Mouse (Mus musculus) heart, adult 9 months (tissue): Measurements from ENCODE around the gene Pde7b.
A peak's percentile ranks its signal among the peaks of the same experiment; 100 is the strongest.

Experiments used
- DNase-seq, 2 experiments: peaks; one replicate each; pipeline ENCODE4 v3.0.0; 2022; ENCODE audit warnings: low spot score in 2 of 2

The Pde7b gene

DNA sequence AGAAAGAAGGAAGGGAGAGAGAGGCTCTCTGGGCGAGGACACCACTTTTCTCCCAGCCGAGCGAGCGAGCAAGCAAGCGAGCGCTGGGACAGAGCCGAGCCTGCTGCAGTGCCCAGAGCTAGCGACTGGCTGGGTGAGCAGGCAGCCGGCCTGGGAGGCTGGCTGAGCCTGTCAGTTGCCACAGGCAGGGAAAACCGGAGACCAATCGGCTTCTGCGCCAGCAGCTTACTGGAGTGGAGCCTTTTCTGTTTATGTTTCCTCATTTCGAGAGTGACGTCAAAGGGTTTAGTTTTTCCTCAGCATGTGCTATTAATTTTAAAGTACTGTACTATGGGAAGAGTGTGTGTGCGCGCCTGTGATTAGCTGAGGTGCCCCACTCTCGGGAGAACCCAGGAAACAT is at the start of gene Pde7b:
Gene Pde7b, minus strand, starts transcription at position 173 of the 400 bp plus-strand sequence.
- DNase-seq: peak; percentile 72 to 77

DNA sequence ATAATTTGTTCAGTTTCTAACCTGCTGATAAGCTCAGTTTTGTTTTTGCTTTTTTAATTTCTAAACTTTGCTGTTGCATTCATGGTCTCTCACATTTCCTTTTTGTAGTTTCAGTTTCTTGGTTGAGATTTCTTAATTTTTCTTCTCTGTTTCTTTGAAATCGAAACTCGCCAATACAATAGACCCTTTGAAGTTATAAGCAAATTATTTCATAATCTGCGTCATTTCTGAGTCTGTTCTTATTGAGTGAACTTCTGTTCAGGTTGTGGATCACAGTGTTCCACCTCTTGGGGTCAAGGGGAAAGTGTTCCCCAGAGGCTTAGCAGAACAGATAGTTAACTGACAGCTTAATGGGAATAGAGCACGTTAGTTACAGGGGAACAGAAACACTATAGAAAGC is 47.2 kb upstream of the Pde7b start:
- DNase-seq: no peak

DNA sequence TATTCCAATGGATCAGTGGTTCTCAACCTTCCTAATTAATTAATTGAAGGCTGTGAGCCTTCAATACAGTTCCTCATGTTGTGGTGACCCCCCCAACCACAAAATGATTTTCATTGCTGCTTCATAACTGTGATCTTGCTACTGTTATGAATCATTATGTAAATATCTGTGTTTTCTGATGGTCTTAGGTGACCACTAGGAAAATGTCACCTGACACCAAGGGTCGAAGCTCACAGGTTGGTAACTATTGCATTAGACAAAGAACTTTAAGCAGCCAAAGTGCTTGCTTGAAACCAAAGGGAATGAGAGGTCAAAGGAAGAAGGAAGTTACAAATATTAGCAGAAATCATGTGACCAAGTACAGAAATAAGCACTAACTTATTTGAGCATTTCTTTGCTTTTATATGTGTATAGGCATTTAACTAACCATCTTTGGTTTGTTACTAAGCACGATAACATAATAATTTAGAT is 45.6 kb upstream of the Pde7b start:
- no peak for DNase-seq

DNA sequence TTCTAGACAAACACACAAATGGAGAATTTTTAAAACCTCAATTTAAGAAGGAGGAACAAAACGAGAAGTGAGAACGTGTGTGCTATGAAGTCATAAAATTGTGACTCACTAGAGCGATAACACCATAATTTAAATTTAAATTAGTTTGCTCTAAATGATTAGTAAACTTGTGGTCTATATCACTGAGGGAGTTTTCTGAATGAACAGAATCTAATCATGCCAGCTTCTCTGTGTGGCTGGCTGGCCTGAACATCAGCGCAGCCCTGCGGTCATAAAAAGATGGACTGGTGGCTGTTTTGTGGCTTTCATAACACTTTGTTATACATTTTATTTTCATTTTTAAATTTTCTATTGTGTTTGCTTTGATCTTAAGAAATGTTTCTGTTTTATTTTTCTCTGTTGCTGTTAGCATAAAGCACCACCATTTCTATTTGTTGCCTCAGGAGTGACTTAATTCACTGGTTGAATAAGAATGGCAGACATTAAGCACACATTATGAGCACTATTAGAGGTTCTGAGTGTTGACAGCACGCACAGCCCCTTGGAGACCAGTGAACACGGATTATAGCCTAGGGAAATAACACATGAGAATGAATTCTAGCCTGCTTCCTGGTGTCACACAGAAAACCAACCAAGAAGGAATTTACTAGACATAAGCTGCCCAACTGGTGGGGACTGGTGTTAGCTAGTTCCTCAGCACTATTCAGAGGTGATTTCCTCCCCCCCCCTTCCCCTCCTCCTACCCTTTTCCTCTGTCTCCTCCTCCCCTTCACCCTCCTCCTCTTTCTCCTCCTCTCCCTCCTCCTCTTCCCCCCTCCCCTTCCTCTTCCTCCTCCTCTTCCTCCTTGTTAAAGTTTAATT is 44.9 kb upstream of the Pde7b start:
- DNase-seq: no peak

DNA sequence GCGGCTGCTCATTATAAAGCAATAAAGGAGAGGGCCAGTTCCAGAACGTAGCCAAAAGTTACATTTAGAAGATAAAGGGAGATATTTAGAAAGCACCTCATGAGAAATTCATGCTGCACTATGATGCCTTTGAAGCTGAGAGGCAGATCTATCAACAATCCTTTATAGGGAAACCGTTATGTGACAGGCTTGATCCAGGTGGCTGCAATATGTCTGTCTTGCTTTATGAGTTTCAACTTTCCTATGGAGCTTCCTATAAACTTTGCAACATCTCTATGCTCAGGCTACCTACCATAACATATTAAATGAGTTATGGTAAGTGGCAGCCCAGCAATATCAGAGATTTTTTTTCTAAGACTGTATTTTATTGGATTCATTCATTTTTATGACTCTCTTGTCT is 39.5 kb upstream of the Pde7b start:
- no peak for DNase-seq

DNA sequence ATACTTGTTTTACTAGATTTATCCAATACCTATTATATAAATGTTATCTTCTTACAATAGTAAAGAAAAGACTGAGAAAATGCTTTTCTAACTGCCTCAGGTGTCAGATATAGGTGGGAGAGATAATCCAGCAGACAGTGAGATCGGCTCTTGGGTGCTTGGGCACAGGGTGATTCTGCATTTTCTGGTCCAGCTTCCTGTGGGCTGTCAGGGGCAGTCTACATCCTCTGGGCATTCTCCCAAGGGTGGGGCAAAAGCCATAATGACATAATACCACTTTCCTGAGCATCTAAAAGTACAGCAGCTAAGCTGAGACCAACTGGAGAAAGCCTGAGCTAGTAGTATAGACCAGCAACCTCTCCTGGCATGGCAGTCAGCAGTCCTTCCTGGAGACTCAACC is 34.1 kb upstream of the Pde7b start:
- no peak for DNase-seq

DNA sequence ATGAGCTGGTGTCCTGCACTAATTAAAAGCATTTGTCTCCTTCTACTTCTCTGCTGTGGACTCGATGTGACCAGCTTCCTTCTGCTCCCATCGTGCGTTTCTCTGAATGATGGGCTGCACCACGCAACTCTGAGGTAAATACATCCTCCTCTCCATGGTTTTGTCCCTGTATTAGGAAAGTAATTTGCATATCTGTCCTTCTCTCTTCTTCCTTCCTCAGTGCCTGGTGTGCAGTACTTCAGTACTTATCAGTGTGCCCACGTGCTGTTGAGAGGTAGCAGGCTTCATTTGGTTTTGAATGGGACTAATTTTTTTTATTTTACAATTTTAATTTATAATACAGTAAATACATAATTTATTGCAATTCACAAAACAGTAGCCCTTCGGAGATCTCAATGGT is 33.4 kb upstream of the Pde7b start:
- no peak for DNase-seq

DNA sequence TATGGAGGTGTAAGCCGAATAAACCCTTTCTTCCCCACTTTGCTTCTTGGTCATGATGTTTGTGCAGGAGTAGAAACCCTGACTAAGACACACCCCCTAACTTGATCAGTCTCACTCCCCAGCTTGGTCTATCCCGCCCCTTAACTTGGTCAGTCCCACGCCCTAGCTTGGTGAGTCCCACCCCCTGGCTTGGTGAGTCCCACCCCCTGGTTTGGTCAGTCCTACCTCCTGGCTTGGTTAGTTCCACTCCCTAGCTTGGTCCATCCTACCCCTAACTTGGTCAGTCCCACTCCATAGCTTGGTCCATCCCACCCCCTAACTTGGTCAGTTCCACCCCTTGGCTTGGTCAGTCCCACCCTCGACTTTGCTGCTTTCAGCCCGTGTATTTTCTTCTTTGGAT is 31.3 kb upstream of the Pde7b start:
- no peak for DNase-seq

DNA sequence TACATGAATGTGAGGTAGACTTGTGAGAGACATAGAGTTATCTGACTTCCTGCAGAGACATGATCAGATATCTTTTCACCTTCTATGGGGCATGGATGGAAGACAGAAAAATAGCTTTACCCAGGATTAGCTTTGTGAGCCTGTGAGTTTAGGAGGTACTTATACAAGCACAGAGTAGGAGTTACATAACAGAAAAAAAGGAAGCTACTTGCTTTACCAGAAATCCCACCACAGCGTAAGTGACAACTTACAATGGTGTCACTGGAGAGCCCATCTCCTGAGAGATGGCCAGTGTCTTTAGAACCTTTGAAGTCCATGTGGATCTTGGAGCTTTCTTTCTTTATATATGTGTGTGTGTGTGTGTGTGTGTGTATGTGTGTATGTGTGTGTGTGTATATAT is 28.0 kb upstream of the Pde7b start:
- no peak for DNase-seq

DNA sequence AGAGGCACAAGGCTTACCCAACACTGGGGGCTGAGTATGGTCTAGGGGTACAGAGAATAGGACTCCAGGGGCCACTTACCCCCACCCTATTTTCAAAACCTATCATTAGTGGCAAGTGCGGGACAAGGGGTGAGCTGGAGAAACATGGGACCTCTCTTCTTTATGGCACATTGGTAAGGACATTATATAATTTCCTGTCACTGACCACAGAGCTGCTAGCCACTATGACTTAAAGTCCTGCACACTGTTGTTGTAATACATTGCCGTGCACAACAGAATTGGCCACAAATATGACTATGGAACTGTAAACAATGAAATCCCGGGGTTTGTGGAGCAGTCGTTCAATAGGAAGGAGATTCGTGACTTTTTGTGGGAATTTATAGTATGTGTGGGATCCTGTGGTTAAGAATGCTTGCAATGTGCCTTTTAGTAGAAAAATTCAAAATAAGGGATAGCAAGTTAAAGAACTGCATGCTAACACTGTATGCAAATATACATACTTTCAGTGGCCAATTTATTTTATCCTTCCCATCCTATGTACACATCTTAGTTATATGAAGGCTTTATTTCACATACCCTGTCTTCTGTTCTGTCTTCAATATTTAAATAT is 25.9 kb upstream of the Pde7b start:
- no peak for DNase-seq

DNA sequence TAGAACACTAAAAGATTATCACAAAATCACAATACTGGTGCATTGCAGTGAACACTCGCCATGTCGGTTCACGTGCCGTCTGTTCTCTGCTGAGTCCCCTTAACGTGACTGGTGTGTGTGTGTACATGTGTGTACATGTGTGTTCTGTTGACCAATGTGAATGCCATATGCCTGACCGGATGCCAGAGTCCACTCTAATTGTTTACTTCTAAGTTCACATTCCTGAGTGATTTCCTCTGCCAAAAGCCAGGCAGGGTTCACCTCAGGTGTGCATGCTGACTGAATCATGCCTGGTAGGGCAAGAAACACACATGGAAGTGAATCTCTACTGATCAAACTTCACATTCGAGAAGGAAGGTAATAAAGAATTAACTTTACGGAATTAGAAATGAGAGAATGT is 24.1 kb upstream of the Pde7b start:
- no peak for DNase-seq

DNA sequence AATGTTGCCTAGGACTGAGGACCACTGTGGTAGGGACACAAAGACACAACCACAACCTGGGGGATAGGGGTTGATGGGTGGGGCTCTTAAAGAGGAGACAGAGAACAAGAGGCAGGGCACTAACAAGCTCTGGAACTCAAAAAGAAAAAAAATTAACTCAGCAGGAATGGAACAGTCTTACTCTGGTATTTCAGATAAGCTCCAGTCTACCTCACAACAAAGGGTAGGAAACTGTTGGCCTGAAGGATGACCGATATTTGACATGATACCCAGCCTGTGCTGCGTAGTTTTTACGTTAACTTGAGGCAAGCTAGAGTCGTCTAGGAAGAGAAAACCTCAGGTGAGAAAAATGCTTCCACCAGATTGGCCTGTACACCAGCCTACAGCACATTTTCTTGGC is 22.4 kb upstream of the Pde7b start:
- DNase-seq: no peak

DNA sequence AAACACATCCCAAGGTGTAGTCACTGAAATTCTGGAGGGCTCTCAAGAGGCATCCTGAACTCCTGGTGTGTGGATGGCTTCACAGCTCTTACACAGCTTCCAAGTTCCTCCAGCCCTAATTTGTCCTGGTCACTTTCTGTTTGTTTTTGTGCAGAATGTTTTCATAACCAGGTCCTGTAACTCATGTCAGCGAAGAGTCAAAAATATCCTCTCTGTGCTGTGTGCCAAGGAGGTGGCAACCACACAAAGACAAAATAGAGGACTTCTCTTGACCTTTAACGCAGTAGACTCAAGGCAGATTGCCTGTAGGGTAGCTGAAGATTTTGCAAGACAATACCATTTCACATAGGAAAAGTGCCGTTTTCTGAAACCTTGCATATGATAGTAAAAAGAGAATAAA is 14.9 kb upstream of the Pde7b start:
- peak in 1 of 2 experiments; percentile 13 for DNase-seq

DNA sequence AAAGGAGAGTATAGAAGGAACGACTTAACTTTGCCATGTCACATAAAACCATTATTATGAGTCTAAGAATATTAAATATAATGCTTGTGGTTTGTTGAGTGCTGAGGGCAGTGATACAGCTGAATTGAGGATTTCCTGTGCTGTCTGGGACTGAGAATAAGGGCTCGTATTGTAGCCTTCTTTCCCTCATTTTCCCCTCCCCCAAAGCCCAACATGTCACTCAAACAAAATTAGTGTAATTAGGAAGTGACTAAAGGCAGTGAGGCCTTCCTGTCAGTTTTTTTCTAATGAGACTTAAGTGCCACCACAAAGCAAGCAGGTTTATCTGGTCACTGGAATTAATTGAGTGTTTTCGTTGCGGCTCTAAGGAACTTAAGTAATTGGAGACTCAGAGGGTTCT is 12.3 kb upstream of the Pde7b start:
- no peak for DNase-seq

DNA sequence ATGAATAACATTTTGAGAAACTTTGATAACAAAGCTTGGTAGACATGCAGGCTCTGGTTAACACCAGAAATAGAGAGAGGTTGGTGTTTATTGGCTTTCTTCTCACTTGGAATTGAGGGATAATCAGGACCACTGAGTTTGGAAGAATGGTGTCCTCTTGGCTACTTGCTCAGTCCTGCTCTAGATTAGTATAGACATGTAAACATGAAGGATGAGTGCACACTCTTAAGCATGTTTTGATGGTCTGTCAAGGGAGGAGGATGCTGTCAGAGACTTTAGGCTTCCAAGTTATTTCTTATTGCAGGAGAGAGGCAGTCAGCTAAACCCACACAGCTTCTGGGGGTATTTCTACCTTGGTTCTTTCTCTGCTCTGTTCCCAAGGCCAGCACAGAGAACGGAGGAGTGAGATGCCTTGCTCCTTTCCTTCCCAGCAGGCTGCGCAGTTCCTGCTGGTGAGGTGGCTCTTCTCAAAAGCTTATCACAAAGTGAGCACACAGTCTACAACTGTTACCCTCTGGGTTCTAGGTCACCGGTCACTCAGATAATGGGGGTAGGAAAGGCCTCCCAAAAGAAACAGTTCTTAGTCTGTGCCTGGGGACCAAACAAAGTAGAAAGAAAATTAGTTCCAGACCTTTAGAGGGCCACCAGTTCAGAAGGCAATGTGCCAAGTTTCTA is 11.0 kb upstream of the Pde7b start:
- no peak for DNase-seq

DNA sequence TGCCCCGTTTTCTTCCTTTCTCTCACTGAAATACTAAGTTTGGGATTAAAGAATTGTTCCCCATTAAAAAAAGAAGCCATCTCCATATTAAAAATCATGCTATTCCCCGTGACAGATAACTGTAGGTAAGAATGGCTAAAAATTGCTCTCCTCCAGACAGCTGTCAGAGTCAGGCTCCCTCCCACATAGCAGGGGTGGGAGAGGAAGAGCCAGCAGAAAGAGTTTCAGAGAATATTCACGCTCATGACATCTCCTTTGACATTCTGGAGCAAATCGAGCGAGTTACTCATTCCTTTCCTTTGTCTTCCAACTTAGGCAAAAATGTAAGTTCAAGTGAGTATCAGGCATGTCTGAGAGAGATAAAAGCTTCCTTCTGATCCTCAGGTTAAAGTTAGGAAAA is 8.7 kb upstream of the Pde7b start:
- no peak for DNase-seq

DNA sequence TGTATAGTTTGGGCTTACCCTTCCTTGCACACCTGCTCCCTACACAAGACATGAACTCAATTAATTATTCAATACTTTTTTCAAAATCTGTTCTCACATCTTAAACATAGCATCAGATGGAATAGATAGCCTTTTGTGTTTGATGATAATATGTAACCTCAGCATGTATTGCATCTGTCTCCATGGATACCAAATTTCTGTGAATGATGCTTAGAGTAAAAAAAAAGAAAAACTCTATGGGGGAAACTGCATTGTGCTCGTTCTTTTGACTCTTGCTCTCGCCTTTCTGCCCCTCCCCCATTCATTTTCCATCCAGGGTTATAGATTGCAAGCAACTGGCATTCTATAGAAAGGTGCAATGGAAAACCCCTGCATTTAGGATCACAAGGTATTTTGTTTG is 7.3 kb upstream of the Pde7b start:
- DNase-seq: no peak

DNA sequence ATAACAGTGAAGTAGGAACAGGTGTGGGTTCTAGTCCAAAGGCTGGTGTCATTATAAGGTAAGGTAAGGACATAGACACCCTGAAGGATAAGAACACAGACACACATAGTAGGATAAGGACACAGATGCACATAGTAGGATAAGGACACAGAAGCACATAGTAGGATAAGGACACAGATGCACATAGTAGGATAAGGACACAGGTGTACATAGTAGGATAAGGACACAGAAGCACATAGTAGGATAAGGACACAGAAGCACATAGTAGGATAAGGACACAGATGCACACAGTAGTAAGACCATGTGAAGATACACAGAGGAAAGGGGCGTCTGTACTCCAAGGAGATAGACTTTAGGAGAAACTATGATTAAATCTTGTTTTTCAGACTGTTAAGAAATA is 5.2 kb upstream of the Pde7b start:
- no peak for DNase-seq

DNA sequence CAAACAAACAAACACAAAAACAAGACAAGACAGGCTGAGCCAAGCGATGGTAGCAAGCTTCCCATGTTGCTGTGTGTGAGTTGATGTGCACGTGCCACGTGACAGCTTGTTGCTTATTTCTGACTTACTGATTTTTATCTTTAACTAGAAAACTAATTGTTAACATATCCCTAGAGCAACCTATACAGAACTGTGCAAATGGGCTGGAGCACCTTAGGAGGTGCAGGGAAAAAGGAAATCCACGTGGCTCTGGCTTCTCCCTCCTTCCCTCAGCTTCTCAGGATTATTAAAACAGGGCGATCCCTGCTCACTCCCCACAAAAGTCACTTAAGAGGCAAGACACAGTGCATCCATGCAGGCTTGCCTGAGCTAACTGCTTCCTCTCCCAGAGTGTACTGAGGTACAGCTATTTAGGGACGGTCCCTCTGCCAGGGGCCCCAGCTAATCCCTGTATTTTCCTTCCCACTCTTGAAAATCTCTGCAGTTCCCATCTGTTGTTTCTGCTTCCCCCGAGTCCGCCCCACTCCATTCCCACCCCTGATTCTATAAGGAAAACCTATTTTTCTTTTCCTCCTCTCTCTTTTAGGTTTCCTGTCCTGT is 606 bp upstream of the Pde7b start:
- no peak for DNase-seq

DNA sequence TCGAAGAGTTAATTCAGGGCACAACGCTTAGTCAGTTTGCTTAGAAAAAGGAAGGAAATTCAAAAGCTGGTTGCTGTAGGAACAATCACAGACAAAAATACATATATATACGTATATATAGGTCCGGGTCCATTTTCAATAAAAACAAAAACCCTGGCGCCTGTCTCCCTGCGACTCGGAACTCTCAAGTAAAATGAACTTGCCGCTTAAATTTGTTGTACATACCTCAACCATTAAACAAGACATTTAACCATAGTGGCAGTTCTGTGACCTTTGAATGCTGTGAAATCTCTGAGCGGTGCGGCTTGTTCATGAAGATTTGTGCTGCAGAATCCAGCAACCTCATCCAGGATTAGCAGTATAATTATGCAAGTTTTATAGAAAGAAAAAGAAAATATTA is 427 bp downstream of the Pde7b start:
- peak in 1 of 2 experiments; percentile 10 for DNase-seq

DNA sequence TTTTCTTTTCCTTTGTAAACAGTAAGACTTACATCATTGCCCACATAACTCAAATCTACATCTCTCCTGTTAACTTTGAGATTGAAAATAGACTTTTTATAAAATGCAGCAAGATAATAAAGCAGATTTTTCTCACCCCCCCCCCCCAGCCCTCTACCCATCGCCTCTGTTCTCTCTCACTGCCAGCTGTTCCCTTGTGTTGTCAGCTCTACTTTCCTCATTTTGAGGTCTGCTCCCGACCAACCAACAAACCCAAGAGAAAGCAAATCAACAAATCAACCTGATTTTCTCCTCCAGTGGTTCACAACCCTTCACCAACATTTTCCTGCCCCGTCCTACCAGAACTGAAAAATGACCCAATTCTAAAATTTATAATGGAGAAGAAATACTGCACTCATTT is 916 bp downstream of the Pde7b start:
- DNase-seq: no peak

DNA sequence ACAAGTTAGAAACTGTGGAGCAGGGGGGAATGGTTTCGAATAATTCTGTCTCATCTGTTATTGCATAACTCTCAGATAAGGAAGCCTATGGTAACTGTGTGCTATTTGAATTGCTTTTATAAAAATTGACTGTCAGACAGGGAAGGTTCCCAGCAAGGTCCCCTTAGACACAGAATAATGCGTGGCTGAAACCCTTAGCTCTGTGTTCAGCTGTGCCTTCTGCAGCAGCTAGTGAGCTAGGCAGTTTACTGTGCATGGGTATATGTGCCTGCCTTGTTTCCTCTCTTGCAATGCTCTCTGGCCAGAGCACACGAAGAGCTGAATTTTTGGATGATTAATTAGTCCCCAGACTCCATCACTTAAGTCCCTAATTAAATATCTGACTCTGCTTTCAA is 1.4 kb downstream of the Pde7b start:
- DNase-seq: peak in 1 of 2 experiments; percentile 12
